9 mouse cellular contexts compared by ENCODE assay signal in genomic region chr13:21264366-21264765, GRCm38 (mm10). TPM values are rescaled to one million over a fixed set of nuclear protein-coding genes. Genes with fewer than 3 reads are reported as not detected.
DNase-seq lines count a peak whose midpoint lies in the region; ATAC-seq and TF ChIP-seq lines count a peak whose summit lies in the region.
"Had no signal": no experiment of that assay in that cellular context is flagged by ENCODE, and none has a peak within 500 bp of the region (broad histone marks: within the 10 kb centered on the region; RNA-seq: fewer than 3 reads in every experiment).

No protein-coding gene starts in this region.

- H3K4me2 ChIP-seq in forebrain, embryonic 12.5 days, result peak overlapping the region; percentile 49
- peak overlapping the region; percentile 57 for H3K4me2 ChIP-seq in limb, embryonic 13.5 days (replicated peaks)

- peak overlapping the region; percentile 58 for H3K4me3 ChIP-seq in layer of hippocampus, adult 2 months
- H3K4me3 ChIP-seq in forebrain, embryonic 12.5 days (replicated peaks), result peak overlapping the region; percentile 46
- peak overlapping the region; percentile 43 for H3K4me3 ChIP-seq in limb, embryonic 13.5 days

- ATAC-seq in forebrain, embryonic 12.5 days (ENCODE audit: low FRiP score), result no peak
- no peak for ATAC-seq in limb, embryonic 13.5 days (ENCODE audit: low FRiP score, low read depth)

- H3K4me1 ChIP-seq in forebrain, embryonic 12.5 days, result peaks cover 17% of the 10 kb centered on the region
- peaks cover 12% of the 10 kb centered on the region for H3K4me1 ChIP-seq in limb, embryonic 13.5 days

- peaks cover 30% of the 10 kb centered on the region for H3K27me3 ChIP-seq in forebrain, embryonic 12.5 days
- H3K27me3 ChIP-seq in limb, embryonic 13.5 days, result peaks cover 27% of the 10 kb centered on the region

- TF ChIP-seq CTCF in layer of hippocampus, adult 2 months (conservative IDR thresholded peaks at IDR 0.05), result no peak

- peak; percentile 29 to 56 for DNase-seq in layer of hippocampus, adult 2 months (ENCODE audit: low spot score in 2 of 2)
- DNase-seq in layer of hippocampus, adult 9-10 months (ENCODE audit: low spot score), result no peak
- DNase-seq in brain, adult 2 months (ENCODE audit: low read depth, low spot score), result peak; percentile 72
- peak; percentile 84 for DNase-seq in retina, embryonic 14.5 days (ENCODE audit: low spot score)
- no peak for DNase-seq in ovary, postnatal 10 days (ENCODE audit: low spot score)
- DNase-seq in lung, postnatal 14 days, result no peak

- no peaks in the 10 kb centered on the region for H3K36me3 ChIP-seq in forebrain, embryonic 12.5 days (replicated peaks)
- no peaks in the 10 kb centered on the region for H3K36me3 ChIP-seq in limb, embryonic 13.5 days

- no peaks in the 10 kb centered on the region for H3K9me3 ChIP-seq in forebrain, embryonic 12.5 days
- H3K9me3 ChIP-seq in limb, embryonic 13.5 days, result no peaks in the 10 kb centered on the region

- under 1% methylated on average over 11 of the region's 11 CpGs for WGBS in forebrain, embryonic 12.5 days
- WGBS in limb, embryonic 13.5 days, result 1% methylated on average over 11 of the region's 11 CpGs

- peak overlapping the region; percentile 44 for H3K9ac ChIP-seq in forebrain, embryonic 12.5 days
- no peak overlapping the region for H3K9ac ChIP-seq in limb, embryonic 13.5 days

- no peak overlapping the region for H3K27ac ChIP-seq in layer of hippocampus, adult 2 months
- H3K27ac ChIP-seq in forebrain, embryonic 12.5 days, result no peak overlapping the region
- no peak overlapping the region for H3K27ac ChIP-seq in limb, embryonic 13.5 days

RNA-seq across cellular contexts. Expression of gene Gpx5, which starts 28.2 kb away (rescaled TPM):
- total RNA-seq in layer of hippocampus, adult 2 months (2021), result not detected
- not detected in 2 replicates for polyA plus RNA-seq in forebrain, embryonic 12.5 days (2016; fragmentation: Nextera tagmentation; extraction: Ambion mirVana)
- polyA plus RNA-seq in limb, embryonic 13.5 days (2015; fragmentation: Nextera tagmentation; extraction: Ambion mirVana), result not detected in 2 replicates
- polyA plus RNA-seq: spleen, adult 2 months had no signal

RNA-seq across cellular contexts. Expression of gene Gpx6, which starts 47.6 kb away (rescaled TPM):
- not detected for total RNA-seq in layer of hippocampus, adult 2 months (2021)
- polyA plus RNA-seq in forebrain, embryonic 12.5 days (2016; fragmentation: Nextera tagmentation; extraction: Ambion mirVana), result not detected in 2 replicates
- 0.28 and 0.52 TPM in 2 replicates for polyA plus RNA-seq in limb, embryonic 13.5 days (2015; fragmentation: Nextera tagmentation; extraction: Ambion mirVana)
- polyA plus RNA-seq: spleen, adult 2 months had no signal

Comparison
In these comparisons a context has a peak if more than half of its experiments do, and no peak if none do; other contexts are left out.
1. DNase-seq: peak in layer of hippocampus, adult 2 months (2 of 2), brain, adult 2 months (single experiment) and retina, embryonic 14.5 days (single experiment); none in layer of hippocampus, adult 9-10 months (single experiment), ovary, postnatal 10 days (single experiment) and lung, postnatal 14 days (single experiment).
2. Peak in every context shown above with its lines, with median percentiles within 50 percentile points of each other: H3K4me3 ChIP-seq.